Mouse (Mus musculus) MEL (cell line): ENCODE data around the gene Acp1.

ENCODE experiments used
- CHD1 ChIP-seq: IDR thresholded peaks from 2 replicates; pipeline ENCODE4 v1.6.1; 2012; ENCODE audit warnings: low read depth, mild to moderate bottlenecking, inconsistent platforms, low read length, improper control_type of control experiment
- CTCF ChIP-seq, 3 experiments: IDR thresholded peaks in 2 of 3; conservative IDR thresholded peaks in 1 of 3; 2 replicates each; pipeline ENCODE4 v1.5.1; 2011 to 2012; ENCODE audit warnings: low read length in 3 of 3, low read depth in 2 of 3, mild to moderate bottlenecking in 2 of 3, improper control_type of control experiment in 1 of 3, inconsistent platforms in 1 of 3, mixed read lengths in 1 of 3, moderate library complexity in 1 of 3; ENCODE audit not compliant: control insufficient read depth in 1 of 3, insufficient read depth in 1 of 3, poor library complexity in 1 of 3, severe bottlenecking in 1 of 3
- ELF1 ChIP-seq: IDR thresholded peaks from 2 replicates; pipeline ENCODE4 v1.6.1; 2014; ENCODE audit warnings: low read depth, mild to moderate bottlenecking, inconsistent platforms, low read length, improper control_type of control experiment, moderate library complexity
- EP300 ChIP-seq, 2 experiments: IDR thresholded peaks; 2 replicates each; pipeline ENCODE4 v1.6.1; 2011; ENCODE audit warnings: improper control_type of control experiment in 2 of 2, low read length in 2 of 2, low read depth in 1 of 2, mild to moderate bottlenecking in 1 of 2
- MAX ChIP-seq: IDR thresholded peaks from 2 replicates; pipeline ENCODE4 v1.6.1; 2011; ENCODE audit warnings: low read length, improper control_type of control experiment
- MYC ChIP-seq: IDR thresholded peaks from 2 replicates; pipeline ENCODE4 v1.6.1; 2011; ENCODE audit warnings: low read depth, mild to moderate bottlenecking, low read length, improper control_type of control experiment, moderate library complexity
- POLR2A ChIP-seq, 2 experiments: IDR thresholded peaks; 2 replicates each; pipeline ENCODE4 v1.6.1; 2011 to 2012; ENCODE audit warnings: low read length in 2 of 2, mild to moderate bottlenecking in 2 of 2, control low read depth in 1 of 2, improper control_type of control experiment in 1 of 2, low read depth in 1 of 2, moderate library complexity in 1 of 2; ENCODE audit not compliant: control insufficient read depth in 1 of 2, insufficient read depth in 1 of 2, poor library complexity in 1 of 2
- POLR2AphosphoS2 ChIP-seq: IDR thresholded peaks from 2 replicates; pipeline ENCODE4 v1.6.1; 2011; ENCODE audit warnings: low read length, improper control_type of control experiment
- SIN3A ChIP-seq: IDR thresholded peaks from 2 replicates; pipeline ENCODE4 v1.6.1; 2012; ENCODE audit warnings: low read length, improper control_type of control experiment, inconsistent platforms

GRCm38 (mm10) chr12:30851871-30852270, 59.5 kb downstream of the Acp1 start:
- TF ChIP-seq MYC (no peak), CHD1 (no peak), ELF1 (no peak), CTCF (IDR thresholded peaks at IDR 0.05 in 2 of 3, conservative IDR thresholded peaks at IDR 0.05 in 1 of 3; ENCODE audit: control insufficient read depth in 1 of 3, insufficient read depth in 1 of 3, low read depth in 2 of 3, low read length in 3 of 3, poor library complexity in 1 of 3, severe bottlenecking in 1 of 3) (no peak), SIN3A (no peak), MAX (no peak), POLR2AphosphoS2 (no peak), POLR2A (IDR thresholded peaks at IDR 0.05; ENCODE audit: control insufficient read depth in 1 of 2, insufficient read depth in 1 of 2, low read depth in 1 of 2, low read length in 2 of 2, poor library complexity in 1 of 2) (no peak), EP300 (IDR thresholded peaks at IDR 0.05; ENCODE audit: low read depth in 1 of 2, low read length in 2 of 2) (no peak)
